Mouse (Mus musculus): Measurements from ENCODE around the gene Ptger4.

GRCm38 (mm10) chr15:5209116-5209515 is 34.9 kb downstream of the Ptger4 start:
- TF ChIP-seq CTCF (IDR thresholded peaks at IDR 0.05; ENCODE audit: low read depth), result no peak
- no peak for TF ChIP-seq EP300 (optimal IDR thresholded peaks at IDR 0.05)
